Mouse (Mus musculus) megakaryocyte, embryonic 14.5 days (primary cell): Measurements from ENCODE around the gene Gstt1.

Experiments used
- FLI1 ChIP-seq: IDR thresholded peaks from 2 replicates; pipeline ENCODE4 v1.6.1; 2012; ENCODE audit warnings: low read length, inconsistent platforms, mixed read lengths
- GATA1 ChIP-seq: IDR thresholded peaks from 3 replicates; pipeline ENCODE4 v1.6.1; 2012; ENCODE audit warnings: mixed read lengths, low read length, inconsistent platforms, borderline replicate concordance

- no peak for TF ChIP-seq GATA1
- TF ChIP-seq FLI1, result no peak
Measured at GRCm38 (mm10) chr10:75777885-75778284, 20.5 kb downstream of the Gstt1 start.
